Mouse (Mus musculus): ENCODE measurements around the gene Nectin2. TPM values are rescaled to one million over a fixed set of nuclear protein-coding genes. Genes with fewer than 3 reads are reported as not detected.

Gene Nectin2
- polyA plus RNA-seq, 1 experiment: 27.1 TPM

GRCm38 (mm10) chr7:19769434-19770374, 19.4 kb upstream of the Nectin2 start:
- no peaks in the 10 kb centered on the region for H3K79me2 ChIP-seq (ENCODE audit: control insufficient read depth, insufficient read depth)
- no peaks in the 10 kb centered on the region for H3K36me3 ChIP-seq (ENCODE audit: control insufficient read depth, insufficient read depth)
- H3ac ChIP-seq (ENCODE audit: control insufficient read depth, insufficient read length): no peak overlapping the region
- H3K4me2 ChIP-seq (ENCODE audit: low read depth): peak overlapping the region; percentile 60
- H3K4me3 ChIP-seq: peak overlapping the region; percentile 12
- peaks cover 14% of the 10 kb centered on the region for H3K27me3 ChIP-seq (ENCODE audit: control insufficient read depth, insufficient read depth, insufficient read length)
- no peak for TF ChIP-seq MYOD1 (IDR thresholded peaks at IDR 0.05; ENCODE audit: control insufficient read depth in 1 of 3, insufficient read length in 2 of 3, low read depth in 2 of 3)
- no peak for TF ChIP-seq REST (IDR thresholded peaks at IDR 0.05; ENCODE audit: insufficient read depth, insufficient read length)
- TF ChIP-seq CEBPB (IDR thresholded peaks at IDR 0.05; ENCODE audit: insufficient read depth, poor library complexity, severe bottlenecking): no peak

GRCm38 (mm10) chr7:19769001-19769400, 18.7 kb upstream of the Nectin2 start:
- Histone ChIP-seq H3K79me2 (ENCODE audit: control insufficient read depth, insufficient read depth) (no peaks in the 10 kb centered on the region), H3K4me3 (peak overlapping the region; percentile 12), H3K27me3 (ENCODE audit: control insufficient read depth, insufficient read depth, insufficient read length) (peaks cover 14% of the 10 kb centered on the region), H3K36me3 (ENCODE audit: control insufficient read depth, insufficient read depth) (no peaks in the 10 kb centered on the region), H3ac (ENCODE audit: control insufficient read depth, insufficient read length) (no peak overlapping the region), H3K4me2 (ENCODE audit: low read depth) (peak overlapping the region; percentile 60)
- no peak for TF ChIP-seq TCF3 (IDR thresholded peaks at IDR 0.05; ENCODE audit: insufficient read length, low read depth)
- no peak for TF ChIP-seq MYOD1 (IDR thresholded peaks at IDR 0.05; ENCODE audit: control insufficient read depth in 1 of 3, insufficient read length in 2 of 3, low read depth in 2 of 3)
- TF ChIP-seq E2F4 (IDR thresholded peaks at IDR 0.05; ENCODE audit: insufficient read depth): no peak
- TF ChIP-seq POLR2AphosphoS2 (IDR thresholded peaks at IDR 0.05; ENCODE audit: insufficient read length, low read depth): no peak
- TF ChIP-seq POLR2A (IDR thresholded peaks at IDR 0.05; ENCODE audit: insufficient read length, low read depth): no peak
- TF ChIP-seq CEBPB (IDR thresholded peaks at IDR 0.05; ENCODE audit: insufficient read depth, poor library complexity, severe bottlenecking): no peak
- TF ChIP-seq MAX (IDR thresholded peaks at IDR 0.05; ENCODE audit: low read depth): no peak
- no peak for TF ChIP-seq TCF12 (IDR thresholded peaks at IDR 0.05; ENCODE audit: insufficient read depth, poor library complexity, severe bottlenecking)
- TF ChIP-seq USF1 (IDR thresholded peaks at IDR 0.05; ENCODE audit: low read depth): no peak

- no peak overlapping the region for H3ac ChIP-seq (ENCODE audit: control insufficient read depth, insufficient read length)
- peaks cover 14% of the 10 kb centered on the region for H3K27me3 ChIP-seq (ENCODE audit: control insufficient read depth, insufficient read depth, insufficient read length)
- H3K79me2 ChIP-seq (ENCODE audit: control insufficient read depth, insufficient read depth): no peaks in the 10 kb centered on the region
- H3K4me3 ChIP-seq: no peak overlapping the region
- no peaks in the 10 kb centered on the region for H3K36me3 ChIP-seq (ENCODE audit: control insufficient read depth, insufficient read depth)
- TF ChIP-seq MAX (IDR thresholded peaks at IDR 0.05; ENCODE audit: low read depth): no peak
- no peak for TF ChIP-seq TCF3 (IDR thresholded peaks at IDR 0.05; ENCODE audit: insufficient read length, low read depth)
- TF ChIP-seq POLR2A (IDR thresholded peaks at IDR 0.05; ENCODE audit: insufficient read length, low read depth): no peak
- TF ChIP-seq TCF12 (IDR thresholded peaks at IDR 0.05; ENCODE audit: insufficient read depth, poor library complexity, severe bottlenecking): no peak
- no peak for TF ChIP-seq MYOG (IDR thresholded peaks at IDR 0.05; ENCODE audit: control insufficient read depth in 1 of 3, insufficient read depth in 1 of 3, insufficient read length in 2 of 3, low read depth in 2 of 3)
- TF ChIP-seq E2F4 (IDR thresholded peaks at IDR 0.05; ENCODE audit: insufficient read depth): no peak
- no peak for TF ChIP-seq POLR2AphosphoS2 (IDR thresholded peaks at IDR 0.05; ENCODE audit: insufficient read length, low read depth)
- no peak for TF ChIP-seq SRF (IDR thresholded peaks at IDR 0.05; ENCODE audit: control insufficient read depth, insufficient read length, low read depth)
- TF ChIP-seq REST (IDR thresholded peaks at IDR 0.05; ENCODE audit: insufficient read depth, insufficient read length): no peak
- no peak for TF ChIP-seq CEBPB (IDR thresholded peaks at IDR 0.05; ENCODE audit: insufficient read depth, poor library complexity, severe bottlenecking)
- no peak for TF ChIP-seq USF1 (IDR thresholded peaks at IDR 0.05; ENCODE audit: low read depth)
- TF ChIP-seq MYOD1 (IDR thresholded peaks at IDR 0.05; ENCODE audit: control insufficient read depth in 1 of 3, insufficient read length in 2 of 3, low read depth in 2 of 3): no peak
- H3K4me2 ChIP-seq (ENCODE audit: low read depth): peak overlapping the region; percentile 6
Measured at GRCm38 (mm10) chr7:19768251-19768650, 18.0 kb upstream of the Nectin2 start.

- H3K4me3 ChIP-seq: no peak overlapping the region
Measured at GRCm38 (mm10) chr7:19764581-19764980, 14.3 kb upstream of the Nectin2 start.

More at GRCm38 (mm10) chr7:19764581-19764980, 14.3 kb upstream of the Nectin2 start:
- H3K4me2 ChIP-seq (ENCODE audit: low read depth): no peak overlapping the region
- TF ChIP-seq SRF (IDR thresholded peaks at IDR 0.05; ENCODE audit: control insufficient read depth, insufficient read length, low read depth) (no peak), MYOD1 (IDR thresholded peaks at IDR 0.05; ENCODE audit: control insufficient read depth in 1 of 3, insufficient read length in 2 of 3, low read depth in 2 of 3) (no peak), USF1 (IDR thresholded peaks at IDR 0.05; ENCODE audit: low read depth) (no peak), CEBPB (IDR thresholded peaks at IDR 0.05; ENCODE audit: insufficient read depth, poor library complexity, severe bottlenecking) (no peak), MAX (IDR thresholded peaks at IDR 0.05; ENCODE audit: low read depth) (no peak), REST (IDR thresholded peaks at IDR 0.05; ENCODE audit: insufficient read depth, insufficient read length) (no peak), E2F4 (IDR thresholded peaks at IDR 0.05; ENCODE audit: insufficient read depth) (no peak), TCF12 (IDR thresholded peaks at IDR 0.05; ENCODE audit: insufficient read depth, poor library complexity, severe bottlenecking) (no peak), POLR2AphosphoS2 (IDR thresholded peaks at IDR 0.05; ENCODE audit: insufficient read length, low read depth) (no peak), POLR2A (IDR thresholded peaks at IDR 0.05; ENCODE audit: insufficient read length, low read depth) (no peak), TCF3 (IDR thresholded peaks at IDR 0.05; ENCODE audit: insufficient read length, low read depth) (no peak), MYOG (IDR thresholded peaks at IDR 0.05; ENCODE audit: control insufficient read depth in 1 of 3, insufficient read depth in 1 of 3, insufficient read length in 2 of 3, low read depth in 2 of 3) (no peak)
- H3ac ChIP-seq (ENCODE audit: control insufficient read depth, insufficient read length): no peak overlapping the region
- no peaks in the 10 kb centered on the region for H3K36me3 ChIP-seq (ENCODE audit: control insufficient read depth, insufficient read depth)
- H3K79me2 ChIP-seq (ENCODE audit: control insufficient read depth, insufficient read depth): no peaks in the 10 kb centered on the region
- peaks cover 8% of the 10 kb centered on the region for H3K27me3 ChIP-seq (ENCODE audit: control insufficient read depth, insufficient read depth, insufficient read length)
